Mouse (Mus musculus) gastrocnemius, postnatal 10 days (tissue): ENCODE results near the gene Pip4p1. TPM values are rescaled to one million over a fixed set of nuclear protein-coding genes. Genes with fewer than 3 reads are reported as not detected.
A peak's percentile ranks its signal among the peaks of the same experiment; 100 is the strongest.

Experiments
- DNase-seq: peaks from one replicate; pipeline ENCODE4 v3.0.0; 2021; ENCODE audit warnings: mixed read lengths
- total RNA-seq, 2 experiments: library from RNA; stranded (reverse); gene quantifications; 2 replicates each; pipeline ENCODE4 v1.2.3; 2021

The Pip4p1 gene
- total RNA-seq, 2 experiments from 2014 or later, result 16.4 to 20.3 TPM

GRCm38 (mm10) chr14:50895985-50896746 is 34.5 kb downstream of the Pip4p1 start:
- peak; percentile 39 for DNase-seq

- no peak for DNase-seq
These were observed 35.2 kb downstream of the Pip4p1 start for GRCm38 (mm10) chr14:50895407-50895806.

GRCm38 (mm10) chr14:50892541-50893459 is 37.9 kb downstream of the Pip4p1 start:
- DNase-seq, result peak; percentile 12

DNA sequence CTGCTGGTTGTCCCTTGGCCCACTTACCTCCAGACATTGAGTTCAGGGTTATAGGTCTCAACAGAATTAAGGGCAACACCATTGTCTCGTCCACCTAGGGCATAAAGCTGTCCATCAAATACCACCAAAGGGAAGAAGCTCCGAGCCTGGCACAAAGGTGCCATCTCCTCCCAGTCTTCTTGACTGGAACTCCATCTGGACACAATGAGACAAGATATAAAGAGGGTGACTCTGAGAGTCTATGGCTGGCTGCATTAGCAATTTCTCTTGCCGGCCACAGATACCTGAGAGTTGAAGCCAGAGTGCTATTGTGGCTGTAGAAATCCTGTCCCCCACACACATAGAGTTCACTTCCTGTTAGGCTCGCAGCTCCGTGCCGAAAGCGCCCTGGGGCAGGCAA is 38.6 kb downstream of the Pip4p1 start:
- no peak for DNase-seq

- DNase-seq, result no peak
These were observed 39.0 kb downstream of the Pip4p1 start for GRCm38 (mm10) chr14:50891621-50892020.

DNA sequence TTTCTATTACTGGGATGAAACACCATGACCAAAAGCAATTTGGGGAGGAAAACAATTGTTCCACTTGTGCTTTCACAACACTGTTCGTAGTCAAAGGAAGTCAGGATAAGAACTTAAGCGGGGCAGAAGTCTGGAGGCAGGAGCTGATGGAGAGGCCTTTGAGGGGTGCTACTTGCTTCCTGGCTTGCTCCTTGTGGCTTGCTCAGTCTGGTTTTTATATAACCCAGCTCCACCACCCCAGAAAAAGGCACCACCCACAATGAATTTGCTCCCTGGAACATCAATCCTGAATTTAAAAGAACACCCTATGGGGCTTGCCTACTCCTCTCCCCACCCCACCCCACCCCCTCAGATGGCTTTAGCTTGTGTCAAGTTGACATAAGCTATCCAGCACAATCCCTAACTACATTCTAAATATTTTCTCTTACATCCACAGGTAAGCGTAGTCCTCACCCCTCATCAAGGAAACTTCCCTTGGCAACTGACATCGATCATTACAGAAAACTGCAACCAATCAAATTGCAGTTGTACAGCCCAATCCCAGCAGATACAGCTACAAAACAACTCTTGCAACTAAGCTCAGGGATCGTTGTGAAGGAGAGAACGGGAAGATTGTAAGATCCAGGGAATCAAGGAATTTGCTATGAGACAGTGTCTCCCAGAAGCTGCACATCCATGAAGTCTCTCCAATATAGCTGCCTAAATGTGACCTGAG is 54.3 kb downstream of the Pip4p1 start:
- no peak for DNase-seq

Other genes starting within 250 kb of the Pip4p1 start
- not detected for gene Olfr747, start 237.7 kb downstream of the Pip4p1 start, total RNA-seq
- not detected for gene Olfr748, start 223.5 kb downstream of the Pip4p1 start, total RNA-seq
- gene Olfr749, start 185.8 kb downstream of the Pip4p1 start, total RNA-seq, result not detected
- gene Ttc5, start 145.3 kb downstream of the Pip4p1 start, total RNA-seq, result 10 to 100 TPM; 16.3 to 20.2 TPM
- gene Ccnb1ip1, start 123.1 kb downstream of the Pip4p1 start, total RNA-seq, result not detected
- 10 to 100 TPM; 14.0 to 20.2 TPM for gene Parp2, start 123.0 kb downstream of the Pip4p1 start, total RNA-seq
- 10 to 100 TPM in 1 of 2 experiments, 1 to 10 TPM in 1; 9.6 to 11.1 TPM for gene Tep1, start 60.3 kb downstream of the Pip4p1 start, total RNA-seq
- 100 to 1,000 TPM in 1 of 2 experiments, 10 to 100 TPM in 1; 50.4 to 106 TPM for gene Klhl33, start 33.3 kb downstream of the Pip4p1 start, total RNA-seq
- gene Osgep, start 6.0 kb downstream of the Pip4p1 start, total RNA-seq, result 10 to 100 TPM; 45.2 to 48.4 TPM
- 10 to 100 TPM; 42.7 to 46.1 TPM for gene Apex1, start 5.9 kb downstream of the Pip4p1 start, total RNA-seq
- 1 to 10 TPM; 6.1 to 7.8 TPM for gene Pnp, start 226 bp upstream of the Pip4p1 start, total RNA-seq
- gene Gm49342, start 13.7 kb upstream of the Pip4p1 start, total RNA-seq, result 1 to 10 TPM; 5.8 to 6.7 TPM
- under 1 TPM; 0.52 to 0.56 TPM for gene Pnp2, start 25.1 kb upstream of the Pip4p1 start, total RNA-seq
- gene Rnase10, start 76.9 kb upstream of the Pip4p1 start, total RNA-seq, result under 1 TPM in 1 of 2 experiments, not detected in 1; 0.23 TPM
- not detected for gene Rnase9, start 111.0 kb upstream of the Pip4p1 start, total RNA-seq
- gene Rnase11, start 119.3 kb upstream of the Pip4p1 start, total RNA-seq, result not detected
- not detected for gene Rnase12, start 126.8 kb upstream of the Pip4p1 start, total RNA-seq
- not detected for gene Olfr750, start 143.6 kb upstream of the Pip4p1 start, total RNA-seq
- 10 to 100 TPM; 46.6 to 51.4 TPM for gene Rnase4, start 160.2 kb upstream of the Pip4p1 start, total RNA-seq
- 1 to 10 TPM; 3.3 to 4.6 TPM for gene Ang, start 160.3 kb upstream of the Pip4p1 start, total RNA-seq
- not detected for gene Eddm3b, start 183.6 kb upstream of the Pip4p1 start, total RNA-seq
- 1 to 10 TPM in 1 of 2 experiments, under 1 TPM in 1; 0.61 to 1.0 TPM for gene Rnase6, start 193.1 kb upstream of the Pip4p1 start, total RNA-seq
- gene Rnase1, start 215.9 kb upstream of the Pip4p1 start, total RNA-seq, result not detected
- gene Rnase2b, start 231.4 kb upstream of the Pip4p1 start, total RNA-seq, result not detected